Mouse (Mus musculus) heart, adult 11 months (tissue): ENCODE results near the gene March9.

Experiments used
- DNase-seq: peaks from one replicate; pipeline ENCODE4 v3.0.0; 2022

March9 gene

GRCm38 (mm10) chr10:127059968-127060916 is at the start of gene March9:
Gene March9 (minus strand): TSS chr10:127060184.
- peak; percentile 97 for DNase-seq

DNA sequence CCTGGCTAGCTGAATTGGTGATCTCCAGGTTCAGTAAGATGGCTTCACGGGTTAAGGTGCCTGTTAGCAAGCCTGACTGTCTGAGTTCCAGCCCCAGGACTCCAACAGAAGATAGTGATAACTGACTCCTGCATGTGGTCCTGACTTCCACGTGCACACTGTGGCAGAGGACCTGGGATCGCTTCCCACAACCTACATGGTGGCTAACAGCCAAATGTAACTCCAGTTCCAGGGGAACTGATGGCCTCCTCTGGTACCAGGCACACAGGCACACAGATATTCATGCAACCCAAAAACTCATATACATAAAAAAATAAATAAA is 48.2 kb upstream of the March9 start:
- DNase-seq, result no peak

DNA sequence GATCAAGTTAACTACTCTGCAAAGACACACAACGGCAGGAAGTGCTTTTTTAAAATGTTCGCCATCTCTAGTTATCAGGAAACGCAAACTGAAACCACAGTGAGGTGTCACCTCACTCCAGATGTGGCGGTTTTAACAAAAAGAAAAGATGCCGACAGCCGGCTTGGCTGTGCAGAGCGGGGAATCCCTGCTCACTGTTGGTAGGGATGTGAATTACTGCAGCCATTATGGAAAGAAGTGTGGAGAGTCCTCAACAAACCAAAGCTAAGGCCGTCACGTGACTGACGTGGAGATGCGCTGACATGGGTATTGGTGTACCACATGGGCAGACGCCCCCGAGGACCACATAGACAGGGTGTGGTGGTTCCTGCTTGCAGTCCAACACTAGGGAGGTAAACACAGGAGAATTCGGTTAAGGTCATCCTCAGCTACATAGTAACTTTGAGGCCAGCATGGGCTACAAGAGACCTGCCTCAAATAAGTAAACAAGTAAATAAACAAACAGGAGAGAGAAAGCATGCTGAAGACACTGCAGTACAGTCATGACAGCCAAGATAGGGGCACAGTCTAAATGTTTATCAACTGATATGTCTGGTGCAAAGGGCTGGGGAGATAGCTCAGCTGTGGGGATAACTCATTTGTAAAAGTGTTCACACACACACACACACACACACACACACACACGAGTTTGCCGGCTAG is 47.7 kb upstream of the March9 start:
- peak; percentile 83 for DNase-seq

- no peak for DNase-seq
Observed at GRCm38 (mm10) chr10:127103631-127104030, 43.6 kb upstream of the March9 start.

- no peak for DNase-seq
Observed at GRCm38 (mm10) chr10:127101151-127101550, 41.2 kb upstream of the March9 start.

DNA sequence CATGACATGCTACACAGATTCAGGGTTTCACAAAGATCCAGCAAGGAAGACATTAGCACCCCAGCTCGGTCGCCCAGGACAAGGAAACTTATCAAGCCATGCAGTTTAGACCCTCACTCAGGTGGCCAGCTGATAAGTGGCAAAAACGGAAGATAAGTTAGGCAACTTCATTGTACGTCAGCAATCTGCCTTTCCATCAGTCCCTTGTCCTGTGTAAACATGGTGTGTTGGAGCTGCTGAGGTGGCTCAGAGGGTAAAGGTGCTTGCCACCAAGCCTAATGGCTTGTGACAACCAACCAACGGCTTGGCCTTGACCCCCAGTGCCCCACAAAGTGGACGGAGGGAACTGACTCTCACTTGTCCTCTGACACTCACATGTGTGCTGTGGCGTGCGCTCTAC is 40.4 kb upstream of the March9 start:
- DNase-seq, result peak; percentile 80

DNA sequence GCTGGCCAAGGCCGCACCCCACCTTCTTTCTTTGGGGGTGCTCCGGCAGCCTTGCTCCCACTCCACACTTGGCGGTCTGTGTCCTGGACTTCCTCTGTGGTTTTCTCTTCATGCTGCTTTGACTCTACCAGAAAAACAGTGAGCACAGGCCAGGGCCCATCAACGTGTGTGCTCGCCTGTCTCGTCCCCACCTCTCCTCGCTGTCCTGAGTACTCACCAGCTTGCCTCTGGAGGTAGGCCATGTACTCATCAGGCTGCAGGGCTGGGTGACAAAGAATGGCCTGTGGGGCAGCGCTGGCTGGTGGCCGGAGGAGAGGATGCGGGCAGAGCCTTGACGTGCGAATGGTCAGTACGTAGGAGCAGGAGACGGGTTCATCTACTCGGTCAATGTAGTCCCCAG is 39.9 kb upstream of the March9 start:
- DNase-seq, result peak; percentile 77

GRCm38 (mm10) chr10:127099191-127099590 is 39.2 kb upstream of the March9 start:
- DNase-seq, result peak; percentile 90

GRCm38 (mm10) chr10:127098514-127098913 is 38.5 kb upstream of the March9 start:
- peak; percentile 91 for DNase-seq

DNA sequence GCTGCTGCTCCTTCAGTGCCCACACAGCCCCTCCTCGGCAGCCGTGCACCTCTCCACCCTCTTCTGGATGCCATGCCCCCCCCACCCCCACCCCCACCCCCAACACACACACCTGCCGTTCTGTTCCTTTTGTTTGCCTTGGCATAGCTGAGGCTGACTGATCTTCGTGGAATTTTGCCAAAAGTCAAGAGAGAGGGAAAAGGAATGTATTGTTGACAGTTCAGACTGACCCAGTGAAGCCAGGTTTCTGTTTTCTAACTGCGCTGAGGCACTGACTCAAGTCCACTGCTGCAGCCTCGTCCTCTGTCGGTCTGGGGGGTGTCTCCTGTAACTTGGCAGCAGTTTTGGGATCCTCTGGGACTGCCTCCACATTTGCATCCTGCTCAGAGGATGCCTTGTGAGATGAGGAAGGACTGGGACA is 34.4 kb upstream of the March9 start:
- peak; percentile 91 for DNase-seq

DNA sequence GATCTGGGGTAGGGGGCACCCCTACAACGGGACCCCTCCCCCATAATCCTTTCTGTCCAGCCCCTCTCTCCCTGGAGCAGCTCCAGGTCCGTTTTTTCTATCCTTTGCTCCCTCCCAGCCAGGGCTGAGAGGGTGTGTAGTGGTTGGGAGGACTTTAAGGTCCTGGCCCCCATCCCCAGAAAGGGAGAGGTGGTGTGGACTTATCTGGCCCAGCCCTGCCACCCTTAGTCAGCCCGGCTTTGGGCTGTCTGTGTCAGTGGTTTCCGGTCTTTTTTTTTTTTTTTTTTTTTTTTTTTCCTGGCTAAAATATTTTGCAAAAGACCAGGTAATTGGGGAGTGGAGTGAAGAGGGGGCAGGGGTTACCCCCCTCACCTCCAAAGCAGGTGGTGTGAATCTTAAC is 32.8 kb upstream of the March9 start:
- no peak for DNase-seq

GRCm38 (mm10) chr10:127091507-127092396 is 31.8 kb upstream of the March9 start:
- DNase-seq, result peak; percentile 93

DNA sequence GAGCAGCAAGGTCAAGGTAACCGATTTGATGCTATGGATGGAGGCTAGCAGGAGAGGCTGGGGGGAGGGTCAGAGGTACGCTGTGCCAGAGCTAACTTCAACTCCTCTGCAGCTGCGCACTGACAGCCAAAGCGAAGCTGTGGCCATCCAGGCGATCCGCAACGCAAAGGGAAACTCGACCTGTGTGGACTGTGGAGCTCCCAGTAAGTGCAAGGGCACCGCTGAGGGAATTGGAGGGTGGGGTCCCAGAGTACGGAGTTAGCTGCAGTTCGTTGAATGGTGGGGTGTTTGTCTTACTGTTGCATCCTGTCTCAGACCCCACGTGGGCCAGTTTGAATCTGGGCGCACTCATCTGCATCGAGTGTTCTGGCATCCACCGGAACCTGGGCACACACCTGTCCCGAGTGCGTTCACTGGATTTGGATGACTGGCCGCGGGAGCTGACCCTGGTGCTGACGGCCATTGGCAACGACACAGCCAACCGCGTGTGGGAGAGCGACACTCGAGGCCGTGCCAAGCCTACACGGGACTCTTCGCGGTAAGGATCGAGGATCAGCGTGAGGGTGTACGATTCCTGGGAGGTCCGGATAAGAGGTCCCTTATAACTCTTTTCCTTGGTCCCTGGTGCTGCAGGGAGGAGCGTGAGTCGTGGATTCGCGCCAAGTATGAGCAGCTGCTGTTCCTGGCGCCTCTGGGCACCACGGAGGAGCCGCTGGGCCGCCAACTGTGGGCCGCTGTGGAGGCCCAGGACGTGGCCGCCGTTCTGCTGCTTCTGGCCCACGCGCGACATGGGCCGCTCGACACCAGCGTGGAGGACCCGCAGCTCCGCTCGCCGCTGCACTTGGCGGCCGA is 30.8 kb upstream of the March9 start:
- DNase-seq, result peak; percentile 93

DNA sequence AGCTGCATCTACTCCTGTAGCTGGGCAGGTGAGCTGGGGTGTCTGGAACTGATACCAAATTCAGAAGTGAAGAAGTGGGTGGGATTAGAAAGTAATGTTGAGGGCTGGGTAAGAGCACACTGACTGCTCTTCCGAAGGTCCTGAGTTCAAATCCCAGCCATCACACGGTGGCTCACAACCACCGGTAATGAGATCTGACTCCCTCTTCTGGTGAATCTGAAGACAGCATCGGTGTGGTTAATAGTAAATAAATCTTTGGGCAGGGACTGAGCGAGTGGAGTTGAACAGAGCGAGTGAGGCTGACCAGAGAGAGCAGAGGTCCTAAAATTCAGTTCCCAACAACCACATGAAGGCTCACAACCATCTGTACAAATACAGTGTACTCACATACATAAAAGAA is 25.6 kb upstream of the March9 start:
- DNase-seq, result no peak

- peak; percentile 86 for DNase-seq
Observed at GRCm38 (mm10) chr10:127085052-127085451, 25.1 kb upstream of the March9 start.

DNA sequence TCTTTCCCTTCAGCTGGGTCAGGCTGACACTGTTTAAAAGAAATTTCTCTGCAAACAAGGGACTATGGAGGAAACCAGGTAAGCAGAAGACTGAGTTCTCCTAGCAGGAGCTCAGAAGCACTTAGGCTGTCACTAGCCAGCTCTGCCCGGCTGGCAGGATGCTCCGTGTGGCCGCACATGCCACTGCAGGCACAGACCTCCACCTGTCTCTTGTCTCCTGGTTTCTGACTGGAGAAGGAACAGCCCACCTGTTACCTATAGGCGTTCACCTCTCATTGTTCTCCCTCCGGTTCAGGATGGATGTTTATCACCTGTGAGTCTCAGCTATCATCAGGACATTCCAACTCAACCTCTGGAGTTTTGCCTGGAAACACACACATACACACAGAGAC is 23.9 kb upstream of the March9 start:
- DNase-seq, result no peak

DNA sequence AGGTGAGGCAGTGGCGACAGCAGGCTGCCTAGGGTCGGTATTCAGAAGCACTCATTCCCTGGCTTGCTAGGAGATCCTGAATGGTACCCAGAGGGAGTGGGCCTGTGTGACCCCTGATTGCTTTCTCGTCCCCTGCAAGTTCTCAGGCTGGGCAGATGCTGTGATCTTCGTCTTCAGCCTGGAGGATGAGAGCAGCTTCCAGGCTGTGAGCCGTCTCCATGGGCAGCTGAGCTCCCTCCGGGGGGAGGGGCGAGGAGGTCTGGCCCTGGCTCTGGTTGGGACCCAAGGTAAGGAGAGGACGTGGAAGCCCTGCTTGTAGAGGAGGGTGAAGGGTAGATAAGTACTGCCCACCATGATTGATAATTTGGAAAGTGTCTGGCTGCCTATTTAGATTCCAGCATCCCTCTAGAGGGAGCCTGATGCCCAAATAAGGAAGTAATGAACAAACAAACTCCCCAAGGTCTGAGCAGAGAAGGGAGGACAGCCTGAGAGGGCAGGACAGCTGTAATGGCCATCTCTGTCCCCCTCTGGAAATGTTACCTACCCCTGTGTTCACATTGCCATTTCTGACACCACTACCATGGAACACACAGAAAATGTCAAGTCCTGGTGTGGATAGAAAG is 23.4 kb upstream of the March9 start:
- peak; percentile 88 for DNase-seq

GRCm38 (mm10) chr10:127081996-127082620 is 22.1 kb upstream of the March9 start:
- DNase-seq, result no peak

- DNase-seq, result peak; percentile 98
Observed at GRCm38 (mm10) chr10:127080901-127081780, 21.2 kb upstream of the March9 start.
